Mouse (Mus musculus) neural tube, embryonic 14.5 days (tissue): ENCODE data around the gene Chd3. TPM values are rescaled to one million over a fixed set of nuclear protein-coding genes. Genes with fewer than 3 reads are reported as not detected.

Experiments
- ATAC-seq: fragments of 200-750 bp; cut with Nextera tagmentation; 2 replicates; pipeline ENCODE4 v1.8.0; 2017; ENCODE audit warnings: low read depth, mild to moderate bottlenecking, moderate TSS enrichment, moderate library complexity
- H3K27ac ChIP-seq: fragments of 300-500 bp; sonication (generic); 2 replicates; pipeline ENCODE4 v1.5.1; 2014; ENCODE audit warnings: low read depth, mild to moderate bottlenecking, control low read depth, low read length, moderate library complexity, mixed read lengths
- H3K27me3 ChIP-seq: fragments of 300-500 bp; sonication (generic); 2 replicates; pipeline ENCODE4 v1.6.1; 2014; ENCODE audit warnings: low read length; ENCODE audit not compliant: control insufficient read depth, insufficient read depth
- H3K36me3 ChIP-seq: fragments of 300-500 bp; sonication (generic); 2 replicates; pipeline ENCODE4 v1.6.1; 2014; ENCODE audit warnings: low read length, mixed read lengths; ENCODE audit not compliant: control insufficient read depth, insufficient read depth
- H3K4me1 ChIP-seq: fragments of 300-500 bp; sonication (generic); 2 replicates; pipeline ENCODE4 v1.6.1; 2014; ENCODE audit warnings: low read length; ENCODE audit not compliant: control insufficient read depth, insufficient read depth
- H3K4me2 ChIP-seq: fragments of 300-500 bp; sonication (generic); 2 replicates; pipeline ENCODE4 v1.6.1; 2014; ENCODE audit warnings: mild to moderate bottlenecking, low read depth, low read length, control low read depth
- H3K4me3 ChIP-seq: fragments of 300-500 bp; sonication (generic); 2 replicates; pipeline ENCODE4 v1.5.1; 2014; ENCODE audit warnings: low read depth, low read length, control low read depth, mixed read lengths
- H3K9ac ChIP-seq: fragments of 300-500 bp; sonication (generic); replicated peaks from 2 replicates; pipeline ENCODE4 v1.6.1; 2014; ENCODE audit warnings: low read depth, mild to moderate bottlenecking, control low read depth, low read length, mixed read lengths
- H3K9me3 ChIP-seq: fragments of 300-500 bp; sonication (generic); 2 replicates; pipeline ENCODE4 v1.6.1; 2016; ENCODE audit warnings: low read length; ENCODE audit not compliant: control insufficient read depth
- WGBS: fragments of 180-500 bp; shearing (Covaris S2); extraction: QIAGEN DNeasy Blood & Tissue Kit; methylation state at CpG from one replicate; pipeline ENCODE4 v1.1.7; 2014; 5-methylcytosine and 5-hydroxymethylcytosine counted together
- polyA plus RNA-seq: library from polyadenylated mRNA; unstranded; fragments of >200 nt; fragmentation: Nextera tagmentation; extraction: Ambion mirVana; gene quantifications from 2 replicates; pipeline ENCODE4 v1.2.1, GENCODE M21; 2014

Gene Chd3
- polyA plus RNA-seq, 1 experiment from 2014 or later = 89.6 TPM

- Histone ChIP-seq H3K4me3 (no peak overlapping the region), H3K36me3 (peaks cover 35% of the 10 kb centered on the region), H3K4me2 (no peak overlapping the region), H3K9ac (no peak overlapping the region), H3K4me1 (no peaks in the 10 kb centered on the region), H3K9me3 (no peaks in the 10 kb centered on the region), H3K27me3 (no peaks in the 10 kb centered on the region), H3K27ac (peak overlapping the region; percentile 7; the same call in 1 of the 2 replicates)
- ATAC-seq = no peak
- WGBS = 80% methylated on average over 7 of the region's 7 CpGs
These were observed 57.9 kb downstream of the Chd3 start for GRCm38 (mm10) chr11:69311266-69311665.

DNA sequence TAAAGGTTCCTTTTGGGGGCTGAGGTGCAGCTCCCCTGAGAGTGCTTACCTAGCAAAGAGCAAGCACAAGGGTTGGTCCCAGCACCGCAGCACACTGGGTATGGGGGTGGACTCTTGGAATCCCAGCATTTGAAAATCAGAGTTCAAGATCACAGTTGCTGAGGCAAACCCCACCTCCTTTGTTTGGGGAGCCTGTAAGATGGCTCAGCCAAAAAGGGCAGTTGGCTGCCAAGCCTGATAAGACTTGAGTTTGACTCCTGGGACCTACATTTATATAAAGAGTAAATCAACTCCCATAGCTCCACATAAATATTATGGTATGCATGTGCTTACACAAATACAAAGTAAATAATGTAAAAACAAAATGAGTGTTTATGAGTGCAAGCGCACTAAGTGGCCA, 63.2 kb downstream of the Chd3 start:
- WGBS = 91% methylated on average over 2 of the region's 2 CpGs
- no peak for ATAC-seq
- H3K27ac ChIP-seq = no peak overlapping the region
- H3K27me3 ChIP-seq = no peaks in the 10 kb centered on the region
- no peak overlapping the region for H3K4me3 ChIP-seq
- no peaks in the 10 kb centered on the region for H3K9me3 ChIP-seq
- no peak overlapping the region for H3K4me2 ChIP-seq
- no peaks in the 10 kb centered on the region for H3K4me1 ChIP-seq
- H3K9ac ChIP-seq = no peak overlapping the region
- H3K36me3 ChIP-seq = peaks cover 51% of the 10 kb centered on the region

- peaks cover 51% of the 10 kb centered on the region for H3K36me3 ChIP-seq
- H3K4me2 ChIP-seq = no peak overlapping the region
- no peaks in the 10 kb centered on the region for H3K9me3 ChIP-seq
- H3K4me3 ChIP-seq = no peak overlapping the region
- no peak overlapping the region for H3K27ac ChIP-seq
- ATAC-seq = no peak
- H3K27me3 ChIP-seq = no peaks in the 10 kb centered on the region
- WGBS = 94% methylated on average over 9 of the region's 9 CpGs
- no peaks in the 10 kb centered on the region for H3K4me1 ChIP-seq
- no peak overlapping the region for H3K9ac ChIP-seq
These were observed 63.9 kb downstream of the Chd3 start for GRCm38 (mm10) chr11:69305291-69305690.

DNA sequence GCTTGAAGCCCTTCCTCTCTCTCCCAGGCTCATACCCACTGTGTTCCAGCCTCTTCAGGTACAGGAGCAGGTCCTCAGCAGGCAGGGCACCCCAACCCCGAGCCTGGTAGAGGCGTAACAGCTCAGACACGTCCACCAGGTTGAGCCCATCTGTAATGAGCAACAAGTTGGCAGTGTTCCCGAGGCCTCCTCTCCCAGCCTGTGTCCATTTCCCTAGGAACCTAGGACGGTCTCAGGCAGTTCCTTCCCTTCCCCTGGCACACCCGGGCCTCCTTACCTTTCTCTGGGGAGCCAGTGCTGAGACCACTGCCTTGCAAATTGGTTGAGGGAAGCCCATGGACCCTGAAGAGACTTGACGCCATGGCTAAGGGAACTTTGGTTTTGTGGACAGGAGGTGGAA, 66.4 kb downstream of the Chd3 start:
- Histone ChIP-seq H3K27ac (no peak overlapping the region), H3K9me3 (no peaks in the 10 kb centered on the region), H3K27me3 (no peaks in the 10 kb centered on the region), H3K4me3 (no peak overlapping the region), H3K36me3 (peaks cover 36% of the 10 kb centered on the region), H3K4me2 (no peak overlapping the region), H3K9ac (no peak overlapping the region), H3K4me1 (no peaks in the 10 kb centered on the region)
- ATAC-seq = no peak
- 88% methylated on average over 7 of the region's 7 CpGs for WGBS

DNA sequence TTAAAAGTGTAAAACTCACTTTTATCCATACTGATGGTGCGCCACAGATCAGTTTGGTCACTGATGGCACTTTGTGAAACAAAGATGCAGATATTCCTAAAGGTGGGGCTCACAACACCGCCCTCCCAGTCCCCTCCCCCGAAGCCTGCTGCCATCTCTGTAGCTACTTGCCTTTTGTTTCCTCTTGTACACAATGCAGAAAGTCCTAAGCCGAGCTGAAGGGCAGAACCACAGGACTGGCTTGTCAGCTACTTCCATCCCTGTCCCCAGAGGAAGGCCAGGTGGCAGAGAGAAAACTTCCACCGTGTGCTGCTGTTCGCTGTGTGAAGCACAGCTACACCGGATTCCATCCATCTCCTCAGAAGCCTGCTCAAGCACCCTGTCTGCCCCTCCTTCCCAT, 71.0 kb downstream of the Chd3 start:
- no peak overlapping the region for H3K4me3 ChIP-seq
- WGBS = 75% methylated on average over 7 of the region's 7 CpGs
- no peak overlapping the region for H3K9ac ChIP-seq
- H3K4me2 ChIP-seq = no peak overlapping the region
- H3K27me3 ChIP-seq = no peaks in the 10 kb centered on the region
- no peak overlapping the region for H3K27ac ChIP-seq
- H3K4me1 ChIP-seq = no peaks in the 10 kb centered on the region
- no peak for ATAC-seq
- no peaks in the 10 kb centered on the region for H3K9me3 ChIP-seq
- peaks cover 17% of the 10 kb centered on the region; the same call in 1 of the 2 replicates for H3K36me3 ChIP-seq

DNA sequence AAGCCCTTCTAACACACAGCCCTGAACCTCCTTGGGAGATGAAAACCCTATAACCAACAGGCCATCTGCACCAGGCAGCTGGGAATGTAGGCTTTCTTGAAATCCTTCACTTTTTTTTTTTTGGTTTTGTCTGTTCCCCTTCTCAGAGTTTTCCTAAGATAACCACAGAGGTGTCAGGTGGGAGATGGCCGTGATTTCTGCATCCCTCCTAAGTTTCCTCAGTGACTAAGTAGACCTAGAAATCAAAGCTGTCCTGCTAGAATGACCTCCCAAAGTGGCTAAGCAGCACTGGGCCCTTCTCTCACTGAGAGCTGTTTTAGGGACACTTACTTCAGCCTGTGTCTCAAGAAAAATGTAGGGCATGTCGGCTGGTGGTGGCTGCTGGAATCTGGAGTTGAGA, 71.4 kb downstream of the Chd3 start:
- Histone ChIP-seq H3K9me3 (no peaks in the 10 kb centered on the region), H3K27me3 (no peaks in the 10 kb centered on the region), H3K9ac (no peak overlapping the region), H3K4me2 (no peak overlapping the region), H3K4me1 (no peaks in the 10 kb centered on the region), H3K36me3 (peaks cover 14% of the 10 kb centered on the region; the same call in 1 of the 2 replicates), H3K27ac (no peak overlapping the region), H3K4me3 (no peak overlapping the region)
- no peak for ATAC-seq
- WGBS = 96% methylated on average over 2 of the region's 2 CpGs

GRCm38 (mm10) chr11:69295286-69295685, 73.9 kb downstream of the Chd3 start:
- H3K36me3 ChIP-seq = peaks cover 7% of the 10 kb centered on the region; the same call in 1 of the 2 replicates
- no peak overlapping the region for H3K4me2 ChIP-seq
- no peaks in the 10 kb centered on the region for H3K27me3 ChIP-seq
- no peak overlapping the region for H3K27ac ChIP-seq
- no peak overlapping the region for H3K4me3 ChIP-seq
- H3K9ac ChIP-seq = no peak overlapping the region
- WGBS = 85% methylated on average over 3 of the region's 3 CpGs
- H3K4me1 ChIP-seq = no peaks in the 10 kb centered on the region
- no peak for ATAC-seq
- H3K9me3 ChIP-seq = no peaks in the 10 kb centered on the region

Other genes with a start within 250 kb of the Chd3 start
- 0.43 and 0.52 TPM in 2 replicates for gene Hes7, start 249.0 kb downstream of the Chd3 start, polyA plus RNA-seq
- 0.33 and 0.48 TPM in 2 replicates for gene 9130213A22Rik, start 246.8 kb downstream of the Chd3 start, polyA plus RNA-seq
- 2.2 and 5.0 TPM in 2 replicates for gene Aloxe3, start 243.5 kb downstream of the Chd3 start, polyA plus RNA-seq
- gene Alox12b, start 212.4 kb downstream of the Chd3 start, polyA plus RNA-seq = 0.43 and 0.67 TPM in 2 replicates
- 0.24 and 0.43 TPM in 2 replicates for gene Alox8, start 171.6 kb downstream of the Chd3 start, polyA plus RNA-seq
- gene Gucy2e, start 132.4 kb downstream of the Chd3 start, polyA plus RNA-seq = 0.35 and 0.62 TPM in 2 replicates
- gene Cntrob, start 45.6 kb downstream of the Chd3 start, polyA plus RNA-seq = 10.3 and 15.7 TPM in 2 replicates
- gene Trappc1, start 45.4 kb downstream of the Chd3 start, polyA plus RNA-seq = 191 and 200 TPM in 2 replicates
- 5.7 and 7.3 TPM in 2 replicates for gene Kcnab3, start 43.1 kb downstream of the Chd3 start, polyA plus RNA-seq
- gene Rnf227, start 28.9 kb downstream of the Chd3 start, polyA plus RNA-seq = 213 and 260 TPM in 2 replicates
- gene Naa38, start 26.1 kb upstream of the Chd3 start, polyA plus RNA-seq = 112 and 132 TPM in 2 replicates
- 21.3 and 29.9 TPM in 2 replicates for gene Cyb5d1, start 26.2 kb upstream of the Chd3 start, polyA plus RNA-seq
- gene Tmem88, start 28.8 kb upstream of the Chd3 start, polyA plus RNA-seq = 2.3 and 5.3 TPM in 2 replicates
- gene Kdm6b, start 44.3 kb upstream of the Chd3 start, polyA plus RNA-seq = 36.1 and 37.5 TPM in 2 replicates
- 5.7 and 6.9 TPM in 2 replicates for gene Dnah2, start 179.7 kb upstream of the Chd3 start, polyA plus RNA-seq
- gene Efnb3, start 190.8 kb upstream of the Chd3 start, polyA plus RNA-seq = 23.2 and 35.6 TPM in 2 replicates
- 17.3 and 20.8 TPM in 2 replicates for gene Wrap53, start 210.8 kb upstream of the Chd3 start, polyA plus RNA-seq
- gene Trp53, start 211.0 kb upstream of the Chd3 start, polyA plus RNA-seq = 54.6 and 68.8 TPM in 2 replicates
- 66.6 and 99.6 TPM in 2 replicates for gene Atp1b2, start 236.5 kb upstream of the Chd3 start, polyA plus RNA-seq
- gene Shbg, start 248.5 kb upstream of the Chd3 start, polyA plus RNA-seq = not detected in 2 replicates